Mouse (Mus musculus) heart, adult 2 months (tissue): ENCODE data around the gene Irx3. TPM values are rescaled to one million over a fixed set of nuclear protein-coding genes. Genes with fewer than 3 reads are reported as not detected.

Experiments
- DNase-seq, 2 experiments: peaks; one replicate each; pipeline ENCODE4 v3.0.0; 2021
- H3K27ac ChIP-seq: fragments of 200-600 bp; 2 replicates; pipeline ENCODE4 v1.8.1; 2022
- H3K27me3 ChIP-seq: fragments of 200-500 bp; 2 replicates; pipeline ENCODE4 v1.6.1; 2012; ENCODE audit warnings: mild to moderate bottlenecking, low read length, inconsistent platforms, mixed read lengths; ENCODE audit not compliant: control insufficient read depth, insufficient read depth
- H3K36me3 ChIP-seq: fragments of 200-500 bp; 2 replicates; pipeline ENCODE4 v1.6.1; 2012; ENCODE audit warnings: low read length, inconsistent platforms; ENCODE audit not compliant: control insufficient read depth, insufficient read depth
- H3K4me1 ChIP-seq: fragments of 200-500 bp; 2 replicates; pipeline ENCODE4 v1.6.1; 2011; ENCODE audit warnings: low read length; ENCODE audit not compliant: control insufficient read depth, insufficient read depth
- H3K4me3 ChIP-seq: fragments of 200-600 bp; 2 replicates; pipeline ENCODE4 v1.8.1; 2022
- H3K79me2 ChIP-seq: fragments of 200-500 bp; replicated peaks from 2 replicates; pipeline ENCODE4 v1.6.1; 2012; ENCODE audit warnings: mild to moderate bottlenecking, inconsistent platforms, low read length, moderate library complexity, mixed read lengths; ENCODE audit not compliant: control insufficient read depth, insufficient read depth
- H3K9ac ChIP-seq: fragments of 200-500 bp; 2 replicates; pipeline ENCODE4 v1.6.1; 2012; ENCODE audit warnings: low read depth, mild to moderate bottlenecking, control low read depth, inconsistent platforms, low read length, mixed read lengths
- CTCF ChIP-seq: fragments of 200-600 bp; IDR thresholded peaks from 2 replicates; pipeline ENCODE4 v1.8.1; 2022; ENCODE audit warnings: antibody characterized with exemption, mild to moderate bottlenecking, moderate library complexity
- EP300 ChIP-seq: fragments of 200-500 bp; IDR thresholded peaks from 2 replicates; pipeline ENCODE4 v1.6.1; 2011; ENCODE audit warnings: low read depth, low read length, control low read depth; ENCODE audit not compliant: insufficient read depth
- POLR2A ChIP-seq: fragments of 200-500 bp; IDR thresholded peaks from 2 replicates; pipeline ENCODE4 v1.6.1; 2011; ENCODE audit warnings: mild to moderate bottlenecking, low read depth, low read length, control low read depth; ENCODE audit not compliant: insufficient read depth
- WGBS: fragments of 180-500 bp; shearing (Covaris S2); methylation state at CpG from one replicate; pipeline ENCODE4 v1.1.7; 2018; 5-methylcytosine and 5-hydroxymethylcytosine counted together
- intact Hi-C: fragments of 180-260 bp; cut with DNase I; formaldehyde crosslinking; loops from one replicate; pipeline ENCODE4 v1.15.1; 2025
- polyA plus RNA-seq: library from polyadenylated mRNA; depleted of rRNA; stranded (reverse); fragments of >200 nt; gene quantifications from 2 replicates; pipeline ENCODE4 v1.2.3, GENCODE M21; 2012
- total RNA-seq, 2 experiments: library from RNA; stranded (reverse); gene quantifications; 2 replicates each; pipeline ENCODE4 v1.2.3; 2021

Irx3 gene
- total and polyA plus RNA-seq, 3 experiments, result 15.8 to 32.0 (median 22.1) TPM

DNA sequence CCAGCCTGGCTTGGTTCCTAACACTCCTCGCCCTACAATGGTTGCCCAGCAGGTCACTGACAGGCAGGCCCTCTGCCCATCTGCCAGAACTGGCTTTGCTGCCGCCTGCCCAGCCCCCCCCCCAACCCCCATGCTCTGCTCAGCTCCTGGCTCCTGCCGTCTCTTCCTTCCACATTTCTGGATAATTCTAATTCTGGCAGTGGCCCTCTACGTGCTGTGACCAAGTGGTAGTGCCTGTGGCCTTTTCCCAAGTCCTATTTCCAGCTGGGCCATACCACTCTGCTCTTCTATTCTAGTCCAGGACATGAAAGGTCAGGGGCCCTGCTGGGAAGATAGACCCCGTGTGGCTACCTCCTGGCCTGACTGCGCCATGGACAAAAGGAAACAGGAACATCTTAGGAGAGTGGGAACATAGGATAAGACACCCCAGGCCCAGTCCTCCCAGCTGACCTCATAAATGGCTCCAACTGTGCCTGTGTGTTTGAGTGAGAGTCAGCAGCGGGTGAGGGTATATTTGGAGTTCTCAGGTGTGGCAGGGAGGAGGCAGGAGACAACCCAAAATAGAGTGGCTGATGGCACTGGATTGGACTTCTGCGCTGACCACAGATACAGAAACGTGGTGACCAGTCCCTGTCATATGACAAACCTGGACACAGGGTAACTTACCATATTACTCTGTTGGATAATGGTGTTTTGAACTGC is 14.5 kb downstream of the Irx3 start:
- Histone ChIP-seq H3K27me3 (no peaks in the 10 kb centered on the region), H3K4me1 (no peaks in the 10 kb centered on the region), H3K36me3 (no peaks in the 10 kb centered on the region), H3K79me2 (no peaks in the 10 kb centered on the region), H3K9ac (no peak overlapping the region; the same call in 1 of the 2 replicates), H3K4me3 (no peak overlapping the region), H3K27ac (peak overlapping the region; percentile 71)
- intact Hi-C loops, result loop anchor here (5.0 kb wide), 1 partner anchor 75 kb away; no protein-coding TSS in a partner anchor
- TF ChIP-seq EP300 (no peak), POLR2A (no peak), CTCF (no peak)
- 46% methylated on average over 9 of the region's 9 CpGs for WGBS
- peak; percentile 37 to 61 for DNase-seq

DNA sequence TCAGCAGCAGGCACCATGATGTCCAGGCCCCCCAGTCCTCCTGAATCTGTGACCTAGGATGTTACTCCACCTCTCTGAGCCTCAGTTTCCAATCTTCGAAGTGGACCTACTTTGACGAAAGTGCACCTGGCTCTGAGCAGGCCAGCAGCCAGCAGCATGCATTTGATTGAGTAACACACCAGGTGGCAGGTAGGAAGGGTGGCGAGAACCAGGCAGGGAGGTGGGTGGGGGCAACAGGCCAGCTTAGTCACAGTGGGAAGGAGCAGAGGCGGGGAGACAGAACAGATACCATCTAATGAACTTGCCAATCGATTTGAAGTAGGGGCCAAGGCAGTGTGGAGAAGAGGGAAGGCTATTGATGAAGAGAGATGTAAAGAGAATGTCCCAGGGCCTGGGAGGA is 18.9 kb downstream of the Irx3 start:
- H3K4me3 ChIP-seq, result no peak overlapping the region
- H3K79me2 ChIP-seq, result no peaks in the 10 kb centered on the region
- no peaks in the 10 kb centered on the region for H3K4me1 ChIP-seq
- H3K9ac ChIP-seq, result no peak overlapping the region
- H3K36me3 ChIP-seq, result no peaks in the 10 kb centered on the region
- intact Hi-C loops, result no loop called here
- DNase-seq, result no peak
- WGBS, result 71% methylated on average over 5 of the region's 5 CpGs
- no peaks in the 10 kb centered on the region for H3K27me3 ChIP-seq
- TF ChIP-seq CTCF (no peak), POLR2A (no peak), EP300 (no peak)
- H3K27ac ChIP-seq, result no peak overlapping the region

DNA sequence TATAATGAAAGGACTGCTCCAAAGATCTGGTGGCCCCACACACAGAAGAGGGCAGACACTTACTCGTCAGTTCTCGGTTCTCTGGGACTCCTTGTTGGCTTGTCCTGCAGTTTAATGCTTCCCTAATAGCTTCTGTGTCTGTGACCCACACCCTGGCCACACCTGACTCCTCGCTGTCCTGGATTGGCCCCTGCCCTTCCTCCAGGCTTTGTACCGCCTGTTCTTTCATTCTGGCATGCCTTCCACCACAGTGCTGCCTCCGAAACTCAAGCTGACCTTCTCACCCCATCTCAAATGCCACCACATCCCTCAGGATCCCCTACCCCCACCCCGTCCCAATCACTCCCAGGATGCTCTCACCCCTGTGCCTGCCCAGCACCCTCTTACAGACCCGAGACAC is 19.7 kb downstream of the Irx3 start:
- Histone ChIP-seq H3K27me3 (no peaks in the 10 kb centered on the region), H3K9ac (no peak overlapping the region), H3K36me3 (no peaks in the 10 kb centered on the region), H3K4me1 (no peaks in the 10 kb centered on the region), H3K27ac (no peak overlapping the region), H3K4me3 (no peak overlapping the region), H3K79me2 (no peaks in the 10 kb centered on the region)
- no peak for DNase-seq
- intact Hi-C loops, result no loop called here
- TF ChIP-seq POLR2A (no peak), CTCF (no peak), EP300 (no peak)
- WGBS, result 83% methylated on average over 7 of the region's 7 CpGs

DNA sequence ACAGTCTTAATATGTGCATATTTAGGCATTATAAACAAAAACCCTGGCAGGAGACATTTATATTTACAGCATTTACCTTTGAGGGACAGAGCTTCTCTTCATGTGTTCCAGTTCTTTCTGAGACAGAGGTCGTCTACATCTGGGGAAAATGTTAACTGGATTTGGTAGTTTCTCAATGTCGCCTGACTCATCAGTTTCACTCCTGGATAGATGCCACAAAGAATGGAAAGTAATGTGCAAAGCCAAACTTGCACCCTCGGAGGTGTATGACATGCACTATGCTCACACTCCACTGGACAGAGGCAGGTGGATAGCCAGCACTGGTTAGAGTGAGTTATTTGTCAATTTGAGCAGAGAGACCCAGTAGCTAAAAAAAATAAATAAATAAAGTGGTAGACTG is 21.2 kb downstream of the Irx3 start:
- Histone ChIP-seq H3K36me3 (no peaks in the 10 kb centered on the region), H3K79me2 (no peaks in the 10 kb centered on the region), H3K27me3 (no peaks in the 10 kb centered on the region), H3K9ac (no peak overlapping the region), H3K27ac (no peak overlapping the region), H3K4me1 (no peaks in the 10 kb centered on the region), H3K4me3 (no peak overlapping the region)
- no peak for DNase-seq
- intact Hi-C loops, result no loop called here
- no peak for TF ChIP-seq CTCF
- TF ChIP-seq POLR2A, result no peak
- no peak for TF ChIP-seq EP300
- 45% methylated on average over 3 of the region's 3 CpGs for WGBS

DNA sequence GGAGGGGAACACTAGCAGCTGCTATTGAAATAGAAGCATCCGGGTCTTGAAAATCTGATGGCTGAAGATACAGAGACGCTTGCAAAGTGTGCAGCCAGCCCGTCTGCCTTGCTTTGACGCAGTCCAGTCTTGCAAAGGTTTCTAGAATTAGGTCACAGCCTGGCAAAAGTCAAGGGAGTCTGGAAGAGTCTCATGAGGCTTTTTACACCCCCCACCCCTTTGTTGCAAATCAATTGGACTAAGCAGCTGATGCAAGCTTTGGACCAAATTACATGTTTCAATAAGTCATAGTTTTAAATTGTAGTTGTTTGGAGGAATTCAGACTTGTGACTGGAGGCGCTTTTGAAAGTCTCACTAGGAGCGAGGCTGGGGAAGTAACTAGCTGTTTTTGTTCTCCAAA is 33.0 kb downstream of the Irx3 start:
- H3K27ac ChIP-seq, result no peak overlapping the region
- WGBS, result 57% methylated on average over 6 of the region's 6 CpGs
- intact Hi-C loops, result no loop called here
- no peaks in the 10 kb centered on the region for H3K4me1 ChIP-seq
- DNase-seq, result no peak
- no peak for TF ChIP-seq EP300
- no peak for TF ChIP-seq CTCF
- no peak for TF ChIP-seq POLR2A
- H3K9ac ChIP-seq, result no peak overlapping the region
- H3K36me3 ChIP-seq, result no peaks in the 10 kb centered on the region
- H3K4me3 ChIP-seq, result no peak overlapping the region
- H3K79me2 ChIP-seq, result no peaks in the 10 kb centered on the region
- no peaks in the 10 kb centered on the region for H3K27me3 ChIP-seq

DNA sequence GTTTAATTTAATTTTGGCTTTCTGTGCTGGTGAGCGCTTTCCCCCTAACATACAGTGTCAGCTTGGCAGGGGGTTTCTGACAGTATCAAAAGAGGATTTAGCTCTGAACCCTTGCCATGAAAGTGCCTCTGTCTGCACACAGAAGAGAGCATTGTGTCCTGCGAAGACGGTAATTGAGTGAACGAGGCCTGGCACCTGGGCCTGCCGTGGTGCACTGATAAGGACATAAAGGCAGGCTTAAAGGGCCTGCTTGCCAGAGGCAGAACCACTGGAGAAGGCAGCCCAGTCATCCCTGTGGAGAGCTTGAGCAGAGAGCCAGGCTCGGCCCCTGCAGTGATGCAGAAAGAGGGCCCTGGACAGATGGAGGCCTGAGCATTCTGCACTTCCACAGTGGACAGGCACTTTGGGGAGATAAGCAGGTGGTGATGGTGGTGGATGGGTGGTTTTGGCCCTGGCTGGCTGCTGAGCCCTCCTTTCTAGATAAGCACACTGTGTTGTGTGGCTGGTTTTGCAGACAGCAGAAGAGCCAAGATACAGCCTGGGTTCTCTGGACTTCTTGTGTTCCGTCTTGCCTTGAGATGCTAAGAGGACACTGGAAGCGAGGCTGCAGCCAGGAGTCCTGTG is 36.3 kb downstream of the Irx3 start:
- Histone ChIP-seq H3K4me1 (no peaks in the 10 kb centered on the region; the same call in 1 of the 2 replicates), H3K36me3 (no peaks in the 10 kb centered on the region), H3K4me3 (no peak overlapping the region), H3K79me2 (no peaks in the 10 kb centered on the region), H3K9ac (no peak overlapping the region), H3K27ac (no peak overlapping the region), H3K27me3 (no peaks in the 10 kb centered on the region)
- no peak for DNase-seq
- 57% methylated on average over 8 of the region's 8 CpGs for WGBS
- TF ChIP-seq POLR2A (no peak), CTCF (no peak), EP300 (no peak)
- intact Hi-C loops, result no loop called here
